Mouse (Mus musculus): ENCODE data around the gene Baz1a. TPM values are rescaled to one million over a fixed set of nuclear protein-coding genes. Genes with fewer than 3 reads are reported as not detected.
A peak's percentile ranks its signal among the peaks of the same experiment; 100 is the strongest.

The Baz1a gene
- total and polyA plus RNA-seq, 3 experiments = 41.7 to 95.0 (median 56.0) TPM

- dilution Hi-C loops (cut with MboI; ENCODE audit: extremely low pct_ligation_motif_present, extremely low pct_unique_long_range_greater_than_20kb, low sequenced_read_pairs) = no loop called here
- no peak for DNase-seq (ENCODE audit: extremely low read depth)
- H3K27me3 ChIP-seq (replicated peaks) = no peaks in the 10 kb centered on the region
- peak overlapping the region; percentile 39; the same call in 1 of the 2 replicates for H3K9ac ChIP-seq (ENCODE audit: insufficient read depth, low read depth)
- H3K4me2 ChIP-seq (ENCODE audit: insufficient read depth, low read depth, poor library complexity, severe bottlenecking) = peak overlapping the region; percentile 36; the same call in 1 of the 2 replicates
- in situ Hi-C loops (cut with MboI; ENCODE audit: low pct_ligation_motif_present, low pct_unique_long_range_greater_than_20kb, low sequenced_read_pairs) = no loop called here
- peak overlapping the region in 2 of 3 experiments; percentile 77 to 79 for H3K4me3 ChIP-seq (replicated peaks in 1 of 3; ENCODE audit: low read depth in 2 of 3, low read length in 2 of 3, poor library complexity in 1 of 3)
- H3K36me3 ChIP-seq (replicated peaks in 1 of 2; ENCODE audit: control insufficient read depth in 1 of 2, insufficient read depth in 1 of 2, low read length in 1 of 2) = peaks cover 6 to 14% of the 10 kb centered on the region in 2 experiments
- TF ChIP-seq CTCF (conservative IDR thresholded peaks at IDR 0.05 in 1 of 2, IDR thresholded peaks at IDR 0.05 in 1 of 2; ENCODE audit: low read depth in 2 of 2, low read length in 2 of 2) = no peak
- TF ChIP-seq RAD21 (IDR thresholded peaks at IDR 0.05; ENCODE audit: low read depth, low read length) = no peak
- TF ChIP-seq RCOR1 (conservative IDR thresholded peaks at IDR 0.05; ENCODE audit: low read depth, low read length) = no peak
- no peak for TF ChIP-seq NRF1 (IDR thresholded peaks at IDR 0.05; ENCODE audit: low read depth, low read length)
- no peak for TF ChIP-seq MXI1 (IDR thresholded peaks at IDR 0.05; ENCODE audit: low read depth, low read length)
- no peak for TF ChIP-seq HCFC1 (IDR thresholded peaks at IDR 0.05; ENCODE audit: low read depth, low read length)
- no peak for TF ChIP-seq MYC (IDR thresholded peaks at IDR 0.05; ENCODE audit: low read depth, low read length)
- TF ChIP-seq EP300 (IDR thresholded peaks at IDR 0.05; ENCODE audit: low read length) = no peak
- TF ChIP-seq ZMIZ1 (IDR thresholded peaks at IDR 0.05; ENCODE audit: low read depth, low read length) = no peak
- TF ChIP-seq BHLHE40 (IDR thresholded peaks at IDR 0.05; ENCODE audit: low read depth, low read length) = no peak
- no peaks in the 10 kb centered on the region for H3K9me3 ChIP-seq (replicated peaks; ENCODE audit: low read length)
- H3K79me2 ChIP-seq (replicated peaks; ENCODE audit: control insufficient read depth, extremely low read depth, insufficient read depth, poor library complexity, severe bottlenecking) = peaks cover 33% of the 10 kb centered on the region
- peaks cover 8 to 35% of the 10 kb centered on the region in 2 experiments for H3K4me1 ChIP-seq (ENCODE audit: control insufficient read depth in 1 of 2, insufficient read depth in 2 of 2)
- no peak overlapping the region for H3K27ac ChIP-seq (ENCODE audit: insufficient read depth, low read depth)
Observed at GRCm38 (mm10) chr12:54987156-54987555, 27.0 kb downstream of the Baz1a start.

- H3K79me2 ChIP-seq (replicated peaks; ENCODE audit: control insufficient read depth, extremely low read depth, insufficient read depth, poor library complexity, severe bottlenecking) = peaks cover 42% of the 10 kb centered on the region
- TF ChIP-seq MEF2A (IDR thresholded peaks at IDR 0.05; ENCODE audit: borderline replicate concordance, low read depth, low read length) = peak; percentile 55; the same call in 1 of the 2 replicates
- TF ChIP-seq NELFE (IDR thresholded peaks at IDR 0.05; ENCODE audit: low read depth, low read length) = peak; percentile 88
- no peak for TF ChIP-seq GABPA (IDR thresholded peaks at IDR 0.05; ENCODE audit: insufficient replicate concordance, low read depth, low read length)
- TF ChIP-seq CHD1 (IDR thresholded peaks at IDR 0.05; ENCODE audit: low read depth, low read length) = no peak
- TF ChIP-seq TBP (conservative IDR thresholded peaks at IDR 0.05; ENCODE audit: low read depth, low read length) = peak; percentile 72; the same call in 1 of the 2 replicates
- no peak for TF ChIP-seq MAX (IDR thresholded peaks at IDR 0.05; ENCODE audit: low read length)
- no peak for TF ChIP-seq MAFK (IDR thresholded peaks at IDR 0.05; ENCODE audit: insufficient replicate concordance, low read length)
- peak; percentile 90 for TF ChIP-seq SIN3A (IDR thresholded peaks at IDR 0.05; ENCODE audit: low read length)
- TF ChIP-seq NRF1 (IDR thresholded peaks at IDR 0.05; ENCODE audit: low read depth, low read length) = 0 out of 2 replicates have a peak, but pooled peaks have one; percentile 29
- TF ChIP-seq E2F4 (IDR thresholded peaks at IDR 0.05; ENCODE audit: insufficient replicate concordance, low read depth, low read length) = 0 out of 2 replicates have a peak, but pooled peaks have one; percentile 15
- no peak for TF ChIP-seq SMC3 (IDR thresholded peaks at IDR 0.05; ENCODE audit: low read depth, low read length)
- no peak; the same call in 1 of the 2 replicates for TF ChIP-seq ETS1 (conservative IDR thresholded peaks at IDR 0.05; ENCODE audit: low read depth, low read length)
- TF ChIP-seq ZMIZ1 (IDR thresholded peaks at IDR 0.05; ENCODE audit: low read depth, low read length) = peak; percentile 85
- no peak for TF ChIP-seq KAT2A (IDR thresholded peaks at IDR 0.05; ENCODE audit: insufficient replicate concordance, low read length)
- TF ChIP-seq MYC (IDR thresholded peaks at IDR 0.05; ENCODE audit: low read depth, low read length) = peak; percentile 57
- TF ChIP-seq IRF4 (IDR thresholded peaks at IDR 0.05; ENCODE audit: low read depth, low read length) = no peak; the same call in 1 of the 2 replicates
- peak; percentile 78 for TF ChIP-seq ELF1 (IDR thresholded peaks at IDR 0.05; ENCODE audit: low read depth, low read length)
- TF ChIP-seq MXI1 (IDR thresholded peaks at IDR 0.05; ENCODE audit: low read depth, low read length) = peak; percentile 57
- no peak for TF ChIP-seq BHLHE40 (IDR thresholded peaks at IDR 0.05; ENCODE audit: low read depth, low read length)
- peak; percentile 61 for TF ChIP-seq TCF12 (IDR thresholded peaks at IDR 0.05; ENCODE audit: low read depth, low read length)
- TF ChIP-seq USF2 (conservative IDR thresholded peaks at IDR 0.05; ENCODE audit: low read depth, low read length) = no peak
- no peak for TF ChIP-seq EP300 (IDR thresholded peaks at IDR 0.05; ENCODE audit: low read length)
- no peak for TF ChIP-seq PAX5 (IDR thresholded peaks at IDR 0.05; ENCODE audit: low read length)
- TF ChIP-seq JUND (conservative IDR thresholded peaks at IDR 0.05; ENCODE audit: low read depth, low read length) = no peak
- TF ChIP-seq MAZ (IDR thresholded peaks at IDR 0.05; ENCODE audit: low read depth, low read length) = no peak
- TF ChIP-seq JUN (IDR thresholded peaks at IDR 0.05; ENCODE audit: insufficient read depth, low read depth, low read length) = no peak
Observed at GRCm38 (mm10) chr12:54986052-54986717, 28.0 kb downstream of the Baz1a start, which contains the start of gene Gm20403. Gm20403 (minus strand) TSS chr12:54986529.

More at GRCm38 (mm10) chr12:54986052-54986717, 28.0 kb downstream of the Baz1a start, which contains the start of gene Gm20403:
- Histone ChIP-seq H3K36me3 (replicated peaks in 1 of 2; ENCODE audit: control insufficient read depth in 1 of 2, insufficient read depth in 1 of 2, low read length in 1 of 2) (peaks cover 14 to 23% of the 10 kb centered on the region in 2 experiments), H3K9ac (ENCODE audit: insufficient read depth, low read depth) (peak within 1 kb of the TSS; percentile 96), H3K4me2 (ENCODE audit: insufficient read depth, low read depth, poor library complexity, severe bottlenecking) (peak within 1 kb of the TSS; percentile 36; the same call in 1 of the 2 replicates), H3K27me3 (replicated peaks) (no peaks in the 10 kb centered on the region), H3K4me3 (replicated peaks in 1 of 3; ENCODE audit: low read depth in 2 of 3, low read length in 2 of 3, poor library complexity in 1 of 3) (peak within 1 kb of the TSS; percentile 77 to 79 (median 79)), H3K9me3 (replicated peaks; ENCODE audit: low read length) (no peaks in the 10 kb centered on the region), H3K27ac (ENCODE audit: insufficient read depth, low read depth) (peak within 1 kb of the TSS; percentile 81), H3K4me1 (ENCODE audit: control insufficient read depth in 1 of 2, insufficient read depth in 2 of 2) (peaks cover 8 to 41% of the 10 kb centered on the region in 2 experiments)
- in situ Hi-C loops (cut with MboI; ENCODE audit: low pct_ligation_motif_present, low pct_unique_long_range_greater_than_20kb, low sequenced_read_pairs) (no loop called here), dilution Hi-C loops (cut with MboI; ENCODE audit: extremely low pct_ligation_motif_present, extremely low pct_unique_long_range_greater_than_20kb, low sequenced_read_pairs) (no loop called here)
- DNase-seq (ENCODE audit: extremely low read depth) = peak; percentile 78
